Mouse (Mus musculus) left cerebral cortex, adult 9 months (tissue): Measurements from ENCODE around the gene Smarcb1.
"Not testable (repeated sequence)": the region's sequence is repeated elsewhere in the genome, so short reads cannot be mapped to it uniquely, and the experiment has no call there.

Experiments used
- DNase-seq, 2 experiments: peaks; one replicate each; pipeline ENCODE4 v3.0.0; 2022; ENCODE audit warnings: low spot score in 2 of 2

Gene Smarcb1

DNA sequence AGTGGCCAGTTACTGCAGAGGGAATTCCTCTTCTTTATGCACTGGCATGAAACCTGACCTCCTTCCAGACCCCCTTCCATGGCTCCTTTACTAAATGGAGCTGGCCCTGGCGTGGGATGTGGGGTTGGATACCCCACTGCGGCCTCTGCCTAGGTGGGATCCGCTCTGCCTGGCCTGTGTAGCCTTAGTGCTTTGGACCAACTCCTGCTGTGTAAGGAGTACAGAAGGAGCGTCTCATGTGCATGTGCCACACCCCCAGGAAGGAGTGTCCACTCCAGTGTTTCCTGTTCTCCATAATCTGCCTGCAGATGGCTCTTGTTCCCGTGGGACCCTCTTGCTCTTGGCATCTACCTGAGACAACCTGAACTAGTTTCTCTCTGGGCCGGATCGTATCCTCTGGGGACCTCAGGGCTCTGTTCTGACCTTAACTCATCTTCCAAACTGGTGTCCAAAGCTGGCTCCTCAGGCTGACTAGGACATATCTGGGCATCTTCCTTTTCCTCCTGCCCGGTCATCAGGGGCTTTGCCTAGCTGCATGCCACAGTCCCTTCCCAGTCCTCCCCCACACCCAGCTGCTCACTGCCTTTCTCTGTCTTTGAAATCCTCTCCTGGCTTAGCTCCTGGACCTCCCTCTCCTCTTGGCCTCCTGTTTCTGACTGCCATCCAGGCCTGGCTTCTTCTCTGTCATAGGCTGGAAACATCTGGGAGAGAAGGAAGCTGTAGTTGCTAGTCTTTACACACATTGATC lies 31.8 kb downstream of the Smarcb1 start:
- DNase-seq: no peak

GRCm38 (mm10) chr10:75887504-75887903 lies 33.9 kb downstream of the Smarcb1 start:
- not testable (repeated sequence) for DNase-seq

DNA sequence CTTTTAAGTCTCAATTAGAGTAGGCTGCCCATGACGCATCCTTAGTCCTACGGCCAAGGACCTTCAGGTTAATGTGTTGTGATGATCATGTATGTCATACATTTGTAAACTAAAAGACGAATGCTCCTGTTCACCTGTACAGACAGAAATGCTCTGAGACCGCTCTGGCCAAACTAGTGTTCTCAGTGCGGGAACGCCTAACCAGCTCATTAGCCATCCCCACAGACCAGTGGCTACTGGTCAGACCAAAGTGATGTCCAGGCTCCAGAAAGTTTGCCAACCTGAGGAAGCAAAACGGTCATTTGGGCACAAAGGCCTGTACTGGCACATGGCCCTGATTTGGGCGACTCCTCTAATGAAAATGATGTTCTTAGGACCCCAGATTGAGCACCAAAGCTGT lies 36.7 kb downstream of the Smarcb1 start:
- no peak for DNase-seq

DNA sequence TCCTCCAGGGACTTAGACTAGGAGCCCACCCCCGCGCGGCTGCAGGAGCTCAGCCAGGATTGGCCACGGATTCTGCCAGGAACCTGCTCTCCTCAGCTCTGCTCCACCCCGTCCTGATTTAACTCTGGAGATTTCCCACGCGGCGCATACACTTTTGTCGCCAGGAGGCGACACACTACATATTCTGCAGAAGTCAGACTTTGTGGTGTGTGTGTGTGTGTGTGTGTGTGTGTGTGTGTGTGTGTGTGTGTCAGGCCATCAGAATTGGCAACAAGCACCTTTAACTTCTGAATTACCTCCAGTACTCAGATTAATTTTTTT lies 38.2 kb downstream of the Smarcb1 start:
- peak; percentile 69 to 88 for DNase-seq

DNA sequence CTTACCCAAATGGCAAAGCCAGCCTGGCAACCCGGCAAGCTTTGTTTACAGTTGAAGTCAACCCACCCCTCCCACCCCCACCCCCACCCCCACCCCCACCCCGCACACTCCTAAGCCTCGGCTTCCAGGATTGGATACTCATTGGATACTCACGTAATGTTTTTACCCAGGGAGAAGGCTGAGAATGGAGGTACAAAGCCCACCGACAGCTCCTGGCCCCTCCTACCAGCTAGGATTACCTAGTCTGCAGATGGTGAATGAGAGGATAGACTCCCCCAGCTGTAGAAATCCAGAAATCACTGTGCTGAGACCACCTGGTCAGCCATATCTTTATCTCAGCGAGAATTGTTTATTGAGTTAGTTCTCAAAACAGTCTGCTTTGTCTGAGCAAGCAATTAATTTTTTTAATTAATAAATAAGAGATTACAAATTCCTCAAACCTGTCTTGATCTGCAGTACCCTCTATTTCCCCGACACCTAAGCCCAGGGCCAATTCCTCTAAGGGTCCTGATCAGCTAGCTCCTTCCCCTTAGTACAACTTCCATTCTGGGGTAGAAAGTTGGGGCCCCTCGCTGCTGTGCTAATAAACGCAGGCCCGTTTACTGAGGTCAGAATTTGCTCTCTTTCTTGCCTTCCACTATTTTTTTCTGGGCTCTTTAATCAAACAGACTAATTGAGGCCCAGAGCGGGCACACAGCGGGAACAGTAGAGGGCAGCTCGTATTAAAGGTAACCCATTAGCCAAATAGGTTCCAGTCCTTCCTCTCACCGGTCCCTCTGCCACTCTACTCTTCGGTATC lies 38.8 kb downstream of the Smarcb1 start:
- no peak for DNase-seq

DNA sequence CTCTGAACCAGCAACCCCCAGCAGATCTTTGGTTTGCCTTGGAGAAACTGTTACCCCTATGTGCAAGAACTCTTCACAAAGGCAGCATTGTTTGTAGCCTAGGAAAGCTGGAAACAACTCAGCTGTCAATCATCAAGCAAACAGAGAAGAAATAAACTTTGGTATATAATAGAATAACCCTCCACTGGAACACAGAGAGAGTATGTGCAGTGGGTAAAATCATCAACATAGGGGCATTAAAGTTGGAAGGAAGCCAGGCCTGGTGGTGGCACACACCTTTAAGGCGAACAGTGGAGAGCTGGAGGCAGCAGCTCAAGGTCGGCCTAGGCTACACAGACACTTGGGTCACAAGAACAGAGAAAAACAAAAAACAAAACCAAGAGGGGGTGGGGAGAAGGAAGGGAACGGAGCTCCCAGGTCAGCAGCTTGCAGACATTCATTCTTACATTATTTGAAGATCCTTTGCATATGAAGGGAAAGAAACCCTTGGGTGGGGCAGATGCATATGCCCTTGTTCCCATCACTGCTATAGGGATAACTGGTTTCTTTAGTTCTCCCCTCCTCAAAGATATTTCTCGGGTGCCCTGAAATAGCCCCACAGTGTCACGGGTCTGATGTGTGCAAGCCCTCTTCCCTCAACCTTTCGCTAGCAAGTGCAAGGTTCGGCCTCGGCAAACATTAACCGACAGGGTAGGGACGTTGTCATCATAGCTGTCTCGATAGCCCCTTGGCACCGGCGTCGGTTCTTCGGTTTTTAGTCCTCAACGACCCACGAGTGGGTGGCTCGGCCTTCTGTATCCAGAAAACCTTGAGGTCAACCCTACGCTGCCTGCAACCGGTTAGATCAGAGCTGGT lies 39.6 kb downstream of the Smarcb1 start:
- DNase-seq: no peak

DNA sequence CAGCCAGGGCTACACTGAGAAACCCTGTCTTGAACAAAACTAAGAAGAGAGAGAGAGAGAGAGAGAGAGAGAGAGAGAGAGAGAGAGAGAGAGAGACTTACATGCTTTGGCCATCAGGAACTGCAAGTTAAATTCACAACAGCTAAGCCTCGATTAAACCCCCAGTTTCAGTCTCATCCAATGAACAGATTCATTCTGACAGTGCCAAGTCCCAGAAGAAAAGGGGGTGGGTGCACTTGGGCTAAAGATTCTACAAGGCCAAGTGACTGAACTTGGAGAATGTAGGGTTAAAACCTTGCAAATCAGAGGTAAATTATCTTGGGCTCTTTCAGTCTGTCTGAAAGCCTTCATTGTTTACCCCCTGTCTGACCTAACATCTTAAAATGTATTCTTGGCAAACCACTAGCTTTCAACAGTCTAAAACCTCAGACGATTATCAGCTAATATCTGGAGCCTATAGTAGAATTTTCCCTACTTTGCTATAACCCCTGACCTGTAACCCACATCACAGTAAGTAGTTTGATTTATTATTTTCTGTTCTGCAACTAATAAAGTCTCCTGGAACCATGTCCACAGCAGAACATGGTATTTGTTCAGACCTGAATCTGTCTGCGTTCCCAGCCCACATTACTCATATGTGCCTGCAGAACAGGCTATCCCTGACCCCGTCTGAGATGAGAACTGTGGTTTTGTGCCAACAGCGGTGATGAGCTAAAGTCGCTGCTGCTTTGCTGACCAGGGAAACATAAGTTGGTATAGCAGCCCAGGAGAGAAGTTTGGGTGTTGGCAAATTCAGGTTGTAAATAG lies 40.4 kb downstream of the Smarcb1 start:
- DNase-seq: no peak

GRCm38 (mm10) chr10:75880351-75880750 lies 41.1 kb downstream of the Smarcb1 start:
- DNase-seq: no peak

DNA sequence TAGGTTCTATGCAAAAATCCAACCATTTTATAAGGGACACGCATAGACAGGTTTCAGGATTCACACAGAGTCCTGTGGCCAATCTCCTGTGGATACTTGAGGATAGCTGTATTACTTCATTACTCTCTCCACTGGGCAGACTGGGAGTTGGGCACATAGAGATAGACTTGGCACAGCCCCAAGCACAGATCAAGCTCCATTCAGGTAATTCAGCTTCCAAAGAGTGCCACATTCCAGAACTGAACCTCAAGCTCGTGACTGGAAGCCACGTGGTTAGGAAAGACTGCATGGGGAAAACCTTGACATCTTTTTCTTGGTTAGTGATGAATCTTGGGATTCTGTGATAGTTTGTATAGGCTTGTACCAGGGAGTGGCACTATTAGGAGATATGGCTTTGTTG lies 42.6 kb downstream of the Smarcb1 start:
- DNase-seq: no peak

DNA sequence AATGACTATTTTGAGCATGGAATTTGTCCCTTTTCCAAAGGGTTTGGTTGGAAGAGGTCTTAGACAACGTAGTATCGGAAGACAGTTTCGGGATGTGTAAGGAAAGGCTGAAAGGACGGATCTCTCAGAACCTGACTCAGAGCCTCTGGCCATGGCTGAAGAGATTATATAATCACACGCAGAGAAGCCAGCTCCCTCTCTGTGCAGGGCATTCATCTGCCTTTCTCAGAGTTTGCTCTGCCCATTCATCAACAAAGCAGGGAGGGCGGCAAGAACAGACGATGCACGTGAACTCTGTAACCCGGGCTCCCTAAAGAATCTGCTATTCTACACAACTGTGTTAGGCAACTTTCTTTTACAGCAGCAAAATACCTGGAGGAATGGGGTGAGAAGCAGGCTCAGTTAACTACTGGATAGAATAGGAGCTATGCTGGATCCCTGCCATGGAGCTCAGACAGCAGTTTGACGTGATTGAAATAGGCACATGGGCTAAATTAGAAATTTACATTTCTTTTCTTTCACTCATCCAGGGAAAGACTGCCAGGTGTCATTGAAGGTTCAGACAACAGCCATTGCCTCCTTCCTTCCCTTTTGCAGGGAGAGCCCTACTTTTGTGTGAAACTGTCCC lies 47.8 kb downstream of the Smarcb1 start:
- peak in 1 of 2 experiments; percentile 31 for DNase-seq

GRCm38 (mm10) chr10:75872915-75873542 lies 48.4 kb downstream of the Smarcb1 start:
- DNase-seq: peak; percentile 80 to 85

DNA sequence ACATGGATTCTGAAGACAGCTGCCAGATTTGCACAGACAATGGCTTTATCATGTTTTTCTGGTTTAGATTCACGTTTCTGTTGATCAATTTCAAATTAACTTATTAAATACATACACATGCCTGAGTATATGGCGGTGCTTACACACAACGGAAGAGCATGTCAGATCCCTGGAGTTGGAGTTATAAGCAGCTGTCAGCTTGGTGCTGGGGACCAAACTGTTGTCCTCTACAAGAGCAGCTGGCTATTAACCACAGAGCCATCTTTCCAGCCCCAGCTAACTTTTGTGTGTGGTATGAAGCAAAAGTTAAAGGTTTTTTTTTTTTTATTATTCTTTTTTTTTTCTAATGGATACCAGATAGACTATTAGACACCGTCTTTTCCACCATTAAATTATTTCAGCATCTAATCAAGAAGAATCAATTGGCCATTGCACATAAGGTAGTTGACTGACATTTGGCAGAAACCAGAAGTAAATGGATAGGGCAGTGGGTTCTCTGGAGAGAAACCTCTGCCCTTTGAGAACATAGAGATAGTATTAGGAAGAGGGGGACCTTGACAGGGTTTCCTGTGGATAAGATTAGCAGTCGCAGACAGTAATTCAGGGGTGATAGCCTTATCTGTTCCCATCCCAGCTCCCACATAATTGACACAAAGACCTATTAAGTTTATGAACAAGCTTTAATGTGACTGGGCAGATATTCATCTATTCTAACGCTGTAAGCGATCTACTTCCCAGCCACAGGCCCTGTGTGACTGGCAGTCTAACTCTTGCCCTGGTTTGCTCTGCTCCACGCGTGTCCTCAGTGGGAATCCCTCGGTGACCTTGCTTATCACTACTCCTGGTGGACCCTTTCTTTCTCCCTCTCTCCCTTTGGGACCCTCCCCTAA lies 49.1 kb downstream of the Smarcb1 start:
- no peak for DNase-seq

DNA sequence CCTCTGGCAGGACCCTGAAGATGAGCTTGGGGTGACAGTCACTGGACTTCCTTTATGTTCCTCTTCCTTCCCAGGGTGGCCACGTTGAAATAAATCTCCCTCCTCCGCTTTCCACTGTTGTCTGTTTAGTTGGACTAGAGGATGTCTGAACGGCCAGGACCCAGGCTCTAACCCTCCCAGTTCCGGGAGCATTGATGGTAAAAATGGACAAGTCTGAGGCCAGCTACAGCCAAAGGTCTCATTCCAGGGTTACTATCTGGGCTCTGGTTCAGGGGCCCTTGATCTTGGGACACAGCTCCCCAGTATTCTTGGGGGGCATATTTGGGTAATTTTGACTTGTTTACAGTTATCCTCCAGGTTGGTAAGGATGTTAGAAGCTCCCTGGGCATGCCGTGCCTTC lies 59.8 kb downstream of the Smarcb1 start:
- no peak for DNase-seq

DNA sequence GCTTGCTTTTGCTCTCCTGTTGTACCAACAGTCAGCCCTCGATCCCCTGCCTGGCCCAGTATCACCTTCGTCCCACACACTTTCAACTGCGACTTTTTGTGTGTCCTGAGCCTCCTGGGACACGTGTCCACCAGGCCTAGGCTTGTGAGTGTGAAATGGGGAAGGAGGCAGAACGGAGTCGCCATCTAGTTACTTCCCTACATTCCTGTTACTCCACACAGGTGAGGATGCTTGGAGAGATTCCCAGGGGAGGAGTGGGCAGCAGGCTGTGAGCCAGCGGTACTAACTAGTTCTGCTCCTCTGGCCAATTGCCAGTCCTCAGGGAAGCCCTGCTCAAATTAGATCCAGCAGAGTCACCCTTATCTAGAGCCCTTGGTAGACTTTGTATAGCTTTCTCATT lies 60.7 kb downstream of the Smarcb1 start:
- DNase-seq: no peak

GRCm38 (mm10) chr10:75859786-75860470 lies 61.5 kb downstream of the Smarcb1 start, which contains the start of gene Mif:
Gene Mif, minus strand, starts transcription at chr10:75860240.
- peak; percentile 73 to 87 for DNase-seq

GRCm38 (mm10) chr10:75859107-75859746 lies 62.2 kb downstream of the Smarcb1 start:
- DNase-seq: peak in 1 of 2 experiments; percentile 51

DNA sequence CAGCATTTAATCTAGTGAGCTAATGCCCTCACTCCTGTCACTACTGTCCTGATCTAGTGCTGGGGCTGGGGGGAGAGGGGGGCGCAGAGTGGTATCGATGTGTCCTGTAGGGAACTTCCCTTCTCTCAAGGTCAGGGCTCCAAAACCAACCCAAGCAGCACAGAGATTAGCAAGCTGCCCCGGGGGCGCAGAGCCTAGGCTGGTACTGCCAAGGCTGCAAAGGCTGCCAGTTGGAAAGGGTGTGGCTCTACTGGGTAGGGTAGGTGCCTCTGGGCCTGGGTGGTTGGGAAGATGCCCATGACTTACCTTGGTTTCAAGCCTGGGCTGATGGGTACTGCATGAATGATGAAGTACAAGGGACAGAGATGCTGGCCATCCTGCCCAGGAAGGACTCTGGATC lies 63.8 kb downstream of the Smarcb1 start:
- no peak for DNase-seq

- no peak for DNase-seq
Observed at GRCm38 (mm10) chr10:75856976-75857375, 64.4 kb downstream of the Smarcb1 start.
